Mouse (Mus musculus) lung, adult 2 months (tissue): ENCODE data around the gene Brms1l. TPM values are rescaled to one million over a fixed set of nuclear protein-coding genes. Genes with fewer than 3 reads are reported as not detected.

Source experiments
- DNase-seq: peaks from one replicate; pipeline ENCODE4 v3.0.0; 2022
- H3K4me1 ChIP-seq: fragments of 200-500 bp; 2 replicates; pipeline ENCODE4 v1.6.1; 2011; ENCODE audit warnings: low read length; ENCODE audit not compliant: control insufficient read depth, insufficient read depth
- H3K4me3 ChIP-seq: fragments of 200-500 bp; replicated peaks from 2 replicates; pipeline ENCODE3; 2011; ENCODE audit warnings: low read depth, mild to moderate bottlenecking, control low read depth, low read length; ENCODE audit errors: extremely low read depth
- CTCF ChIP-seq: fragments of 200-500 bp; IDR thresholded peaks from 2 replicates; pipeline ENCODE4 v1.5.1; 2011; ENCODE audit warnings: mild to moderate bottlenecking, low read length, control low read depth; ENCODE audit not compliant: insufficient read depth
- POLR2A ChIP-seq: fragments of 200-500 bp; IDR thresholded peaks from 2 replicates; pipeline ENCODE4 v1.6.1; 2011; ENCODE audit warnings: low read depth, mild to moderate bottlenecking, control low read depth, low read length, borderline replicate concordance; ENCODE audit errors: extremely low read depth
- WGBS: fragments of 180-500 bp; shearing (Covaris S2); methylation state at CpG from one replicate; pipeline ENCODE4 v1.1.7; 2018; 5-methylcytosine and 5-hydroxymethylcytosine counted together
- polyA plus RNA-seq: library from polyadenylated mRNA; depleted of rRNA; stranded (reverse); fragments of >200 nt; gene quantifications from 2 replicates; pipeline ENCODE4 v1.2.3, GENCODE M21; 2012; rRNA removed

Gene Brms1l
- polyA plus RNA-seq, 1 experiment = 16.5 TPM

DNA sequence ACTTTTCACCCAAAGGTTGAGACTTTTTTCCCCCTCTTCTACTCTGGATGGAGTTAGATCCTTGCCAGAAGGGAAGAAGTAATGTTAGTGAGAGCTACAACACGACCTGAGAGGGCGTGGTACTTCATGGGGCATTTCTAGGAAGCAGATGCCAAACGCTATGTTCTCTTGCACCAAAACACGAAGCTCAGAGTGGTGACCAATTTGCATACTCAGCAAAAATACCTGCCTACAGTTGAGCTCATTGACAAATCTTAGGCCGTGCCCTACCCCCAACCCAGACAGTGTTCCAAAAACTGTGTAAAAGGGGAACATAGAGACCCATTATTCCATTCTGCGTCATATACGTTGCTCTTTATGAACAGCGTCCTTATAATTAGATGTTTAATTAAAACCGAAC is 77.1 kb downstream of the Brms1l start:
- no peak for DNase-seq
- TF ChIP-seq CTCF (no peak), POLR2A (no peak)
- Histone ChIP-seq H3K4me1 (no peaks in the 10 kb centered on the region), H3K4me3 (no peak overlapping the region)
- WGBS = 77% methylated on average over 9 of the region's 9 CpGs

DNA sequence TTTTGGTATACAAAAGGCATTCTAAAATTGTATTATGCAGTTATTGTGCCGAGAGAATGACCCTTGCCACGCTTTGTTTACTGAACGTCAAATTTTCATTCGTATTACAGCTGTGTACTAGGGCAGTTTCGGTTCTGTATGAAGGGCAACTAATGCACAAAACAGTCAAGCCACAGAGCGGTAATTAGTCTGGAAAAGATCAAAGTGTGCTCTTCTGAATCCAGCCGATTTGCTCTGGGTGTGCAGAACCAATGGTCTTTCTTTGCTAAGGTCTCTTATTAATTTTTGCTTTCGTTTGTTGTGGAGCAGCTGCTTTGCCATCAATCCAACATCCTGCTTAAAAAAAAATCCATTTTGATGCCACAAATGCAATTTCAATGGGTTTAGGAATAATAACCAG is 80.1 kb downstream of the Brms1l start:
- DNase-seq = no peak
- H3K4me3 ChIP-seq = no peak overlapping the region
- WGBS = 66% methylated on average over 8 of the region's 8 CpGs
- TF ChIP-seq CTCF = no peak
- no peak for TF ChIP-seq POLR2A
- no peaks in the 10 kb centered on the region for H3K4me1 ChIP-seq

DNA sequence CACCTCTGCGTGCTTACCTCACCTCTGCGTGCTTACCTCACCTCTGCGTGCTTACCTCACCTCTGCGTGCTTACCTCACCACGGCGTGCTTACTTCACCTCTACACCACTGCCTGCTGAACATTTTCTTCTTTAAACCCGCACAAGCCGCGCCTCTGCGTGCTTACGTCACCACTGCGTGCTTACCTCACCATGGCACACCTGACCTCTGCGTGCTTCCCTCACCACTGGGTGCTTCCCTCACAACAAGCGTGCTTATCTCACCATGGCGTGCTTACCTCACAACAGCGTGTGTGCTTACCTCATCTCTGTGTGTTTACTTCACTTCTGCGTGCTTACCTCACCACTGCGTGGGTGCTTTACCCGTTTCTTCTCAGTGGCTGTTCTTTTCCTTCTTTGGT is 80.9 kb downstream of the Brms1l start:
- no peak for TF ChIP-seq POLR2A
- TF ChIP-seq CTCF = no peak
- no peak for DNase-seq
- no peak overlapping the region for H3K4me3 ChIP-seq
- WGBS = 93% methylated on average over 19 of the region's 19 CpGs
- no peaks in the 10 kb centered on the region for H3K4me1 ChIP-seq

Other genes with a start within 250 kb of the Brms1l start
- not detected in 2 replicates for gene Insm2, start 236.9 kb upstream of the Brms1l start, polyA plus RNA-seq
- 21.6 and 23.2 TPM in 2 replicates for gene Ralgapa1, start 15.2 kb upstream of the Brms1l start, polyA plus RNA-seq